Mouse (Mus musculus) testis, adult 2 months (tissue): ENCODE data around the gene Rexo1. TPM values are rescaled to one million over a fixed set of nuclear protein-coding genes. Genes with fewer than 3 reads are reported as not detected.

Experiments
- H3K27ac ChIP-seq: fragments of 200-500 bp; 2 replicates; pipeline ENCODE4 v1.5.1; 2012; ENCODE audit warnings: low read depth, low read length; ENCODE audit not compliant: control insufficient read depth, insufficient read depth
- H3K27me3 ChIP-seq: fragments of 200-500 bp; 2 replicates; pipeline ENCODE4 v1.6.1; 2012; ENCODE audit warnings: mild to moderate bottlenecking, low read length, moderate library complexity; ENCODE audit not compliant: control insufficient read depth, insufficient read depth
- H3K36me3 ChIP-seq: fragments of 200-500 bp; 2 replicates; pipeline ENCODE4 v1.6.1; 2012; ENCODE audit warnings: mild to moderate bottlenecking, low read length; ENCODE audit not compliant: control insufficient read depth, insufficient read depth
- H3K4me1 ChIP-seq: fragments of 200-500 bp; 2 replicates; pipeline ENCODE4 v1.6.1; 2012; ENCODE audit warnings: low read length; ENCODE audit not compliant: control insufficient read depth, insufficient read depth
- H3K4me3 ChIP-seq: fragments of 200-500 bp; 2 replicates; pipeline ENCODE4 v1.5.1; 2012; ENCODE audit warnings: low read depth, mild to moderate bottlenecking, low read length, moderate library complexity, mixed read lengths; ENCODE audit not compliant: control insufficient read depth
- CTCF ChIP-seq: fragments of 200-500 bp; IDR thresholded peaks from 2 replicates; pipeline ENCODE4 v1.5.1; 2012; ENCODE audit warnings: low read depth, mild to moderate bottlenecking, inconsistent platforms, low read length, moderate library complexity; ENCODE audit not compliant: control insufficient read depth, insufficient read depth, insufficient replicate concordance
- POLR2A ChIP-seq: fragments of 200-500 bp; IDR thresholded peaks from 2 replicates; pipeline ENCODE4 v1.6.1; 2012; ENCODE audit warnings: low read depth, mild to moderate bottlenecking, inconsistent platforms, low read length, moderate library complexity; ENCODE audit not compliant: control insufficient read depth
- polyA plus RNA-seq: library from polyadenylated mRNA; depleted of rRNA; stranded (reverse); fragments of >200 nt; gene quantifications from 2 replicates; pipeline ENCODE4 v1.2.3, GENCODE M21; 2012

The Rexo1 gene
- polyA plus RNA-seq, 1 experiment: 201 TPM

GRCm38 (mm10) chr10:80510273-80510660 lies 51.1 kb downstream of the Rexo1 start:
- Histone ChIP-seq H3K4me3 (peak overlapping the region; percentile 15; the same call in 1 of the 2 replicates), H3K4me1 (peaks cover 12% of the 10 kb centered on the region), H3K36me3 (no peaks in the 10 kb centered on the region), H3K27ac (no peak overlapping the region), H3K27me3 (no peaks in the 10 kb centered on the region)
- no peak for TF ChIP-seq POLR2A
- no peak for TF ChIP-seq CTCF

GRCm38 (mm10) chr10:80509412-80510272 lies 51.7 kb downstream of the Rexo1 start:
- no peak for TF ChIP-seq POLR2A
- peak; percentile 94 for TF ChIP-seq CTCF
- no peak overlapping the region for H3K27ac ChIP-seq
- H3K27me3 ChIP-seq: no peaks in the 10 kb centered on the region
- peaks cover 11% of the 10 kb centered on the region for H3K4me1 ChIP-seq
- H3K36me3 ChIP-seq: no peaks in the 10 kb centered on the region
- H3K4me3 ChIP-seq: peak overlapping the region; percentile 69

GRCm38 (mm10) chr10:80506222-80506621 lies 55.1 kb downstream of the Rexo1 start:
- peak; percentile 64; the same call in 1 of the 2 replicates for TF ChIP-seq CTCF
- no peak for TF ChIP-seq POLR2A
- H3K4me1 ChIP-seq: peaks cover 19% of the 10 kb centered on the region
- H3K27me3 ChIP-seq: peaks cover 7% of the 10 kb centered on the region
- no peak overlapping the region for H3K4me3 ChIP-seq
- H3K27ac ChIP-seq: no peak overlapping the region
- H3K36me3 ChIP-seq: no peaks in the 10 kb centered on the region

- Histone ChIP-seq H3K27me3 (peaks cover 7% of the 10 kb centered on the region), H3K36me3 (no peaks in the 10 kb centered on the region)
- TF ChIP-seq POLR2A (no peak), CTCF (no peak)
Observed at GRCm38 (mm10) chr10:80504724-80505123, 56.6 kb downstream of the Rexo1 start.

GRCm38 (mm10) chr10:80503599-80504220 lies 57.6 kb downstream of the Rexo1 start:
- peaks cover 8% of the 10 kb centered on the region; the same call in 1 of the 2 replicates for H3K4me1 ChIP-seq
- no peak for TF ChIP-seq POLR2A
- no peak for TF ChIP-seq CTCF
- H3K36me3 ChIP-seq: no peaks in the 10 kb centered on the region
- no peak overlapping the region for H3K27ac ChIP-seq
- peaks cover 7% of the 10 kb centered on the region for H3K27me3 ChIP-seq
- H3K4me3 ChIP-seq: no peak overlapping the region

More at GRCm38 (mm10) chr10:80504724-80505123, 56.6 kb downstream of the Rexo1 start:
- Histone ChIP-seq H3K27ac (no peak overlapping the region), H3K4me3 (no peak overlapping the region), H3K4me1 (peaks cover 13% of the 10 kb centered on the region)

- H3K27me3 ChIP-seq: peaks cover 7% of the 10 kb centered on the region
Observed at GRCm38 (mm10) chr10:80502819-80503314, 58.5 kb downstream of the Rexo1 start.

GRCm38 (mm10) chr10:80502291-80502690 lies 59.1 kb downstream of the Rexo1 start:
- no peak overlapping the region for H3K4me3 ChIP-seq
- H3K36me3 ChIP-seq: no peaks in the 10 kb centered on the region
- H3K27me3 ChIP-seq: peaks cover 7% of the 10 kb centered on the region
- H3K27ac ChIP-seq: no peak overlapping the region
- peaks cover 8% of the 10 kb centered on the region; the same call in 1 of the 2 replicates for H3K4me1 ChIP-seq
- TF ChIP-seq POLR2A (no peak), CTCF (no peak)

More at GRCm38 (mm10) chr10:80502819-80503314, 58.5 kb downstream of the Rexo1 start:
- no peak overlapping the region for H3K4me3 ChIP-seq
- TF ChIP-seq POLR2A: no peak
- no peak for TF ChIP-seq CTCF
- no peaks in the 10 kb centered on the region for H3K36me3 ChIP-seq
- H3K4me1 ChIP-seq: peaks cover 8% of the 10 kb centered on the region; the same call in 1 of the 2 replicates
- no peak overlapping the region for H3K27ac ChIP-seq
